Mouse (Mus musculus) gastrocnemius, adult 2 months (tissue): ENCODE measurements at regions not wholly inside any gene's neighbourhood (a gene's known extent, or its start where the extent isn't known, plus 50 kb on each side); places are given as distances from the start of the nearest gene placed in this dataset.
A peak's percentile ranks its signal among the peaks of the same experiment; 100 is the strongest.
"Not testable (repeated sequence)": the region's sequence is repeated elsewhere in the genome, so short reads cannot be mapped to it uniquely, and the experiment has no call there.

Experiments used
- DNase-seq: peaks from one replicate; pipeline ENCODE4 v3.0.0; 2022
- H3K27ac ChIP-seq: fragments of 200-600 bp; 2 replicates; pipeline ENCODE4 v1.8.1; 2022; ENCODE audit warnings: mild to moderate bottlenecking
- H3K4me3 ChIP-seq: fragments of 200-600 bp; 2 replicates; pipeline ENCODE4 v1.8.1; 2022; ENCODE audit warnings: mild to moderate bottlenecking, moderate library complexity
- CTCF ChIP-seq: fragments of 200-600 bp; IDR thresholded peaks from 2 replicates; pipeline ENCODE4 v1.8.1; 2022; ENCODE audit warnings: antibody characterized with exemption, mild to moderate bottlenecking, moderate library complexity
- intact Hi-C: fragments of 180-260 bp; cut with DNase I; formaldehyde crosslinking; loops from one replicate; pipeline ENCODE4 v1.15.1; 2025

GRCm38 (mm10) chr17:6853641-6854040 lies 71.1 kb upstream of the Ezr start:
- DNase-seq, result no peak
- intact Hi-C loops, result no loop called here
- Histone ChIP-seq H3K4me3 (no peak overlapping the region), H3K27ac (no peak overlapping the region)
- TF ChIP-seq CTCF, result no peak

- TF ChIP-seq CTCF, result peak; percentile 15; the same call in 1 of the 2 replicates
- no peak for DNase-seq
- no peak overlapping the region for H3K4me3 ChIP-seq
- H3K27ac ChIP-seq, result no peak overlapping the region
- intact Hi-C loops, result no loop called here
Observed at GRCm38 (mm10) chr17:6852177-6852947, 69.8 kb upstream of the Ezr start.

GRCm38 (mm10) chr17:6850513-6850912 lies 67.9 kb upstream of the Ezr start:
- TF ChIP-seq CTCF, result no peak
- Histone ChIP-seq H3K4me3 (no peak overlapping the region), H3K27ac (no peak overlapping the region)
- DNase-seq, result no peak
- intact Hi-C loops, result no loop called here

- DNase-seq, H3K27ac ChIP-seq, intact Hi-C loops: not testable (repeated sequence)
- H3K4me3 ChIP-seq, result peak overlapping the region; percentile 33
Observed at GRCm38 (mm10) chr17:6841781-6842465, 59.3 kb upstream of the Ezr start.

- Histone ChIP-seq H3K27ac (no peak overlapping the region), H3K4me3 (no peak overlapping the region)
- TF ChIP-seq CTCF, result no peak
- intact Hi-C loops, result no loop called here
- DNase-seq, result peak; percentile 43
Observed at GRCm38 (mm10) chr17:6835333-6835916, 52.8 kb upstream of the Ezr start.
